Mouse (Mus musculus) adipose tissue, adult 10 weeks (tissue): ENCODE results near the gene Dop1b. TPM values are rescaled to one million over a fixed set of nuclear protein-coding genes. Genes with fewer than 3 reads are reported as not detected.

Source experiments
- polyA plus RNA-seq: library from polyadenylated mRNA; stranded (reverse); fragments of 350-450 nt; fragmentation: Illumina TruSeq; extraction: RNeasy Lipid Tissue Mini Kit (QIAGEN cat#74804); gene quantifications from one replicate; pipeline ENCODE4 v1.2.3, GENCODE M21; 2014; ENCODE audit warnings: low read depth, low replicate concordance

Gene Dop1b
- 62.4 TPM for polyA plus RNA-seq

GRCm38 (mm10) chr16:93711411-93712188 is at the start of gene Dop1b:
Gene Dop1b (plus strand): TSS chr16:93711904.

GRCm38 (mm10) chr16:93682689-93683507 is 28.8 kb upstream of the Dop1b start, which contains the start of gene Cbr3:
Gene Cbr3 (plus strand): TSS chr16:93683215.

GRCm38 (mm10) chr16:93831627-93832395 is 120.1 kb downstream of the Dop1b start, which contains the start of gene Morc3:
Gene Morc3 (plus strand): TSS chr16:93832121.

Other genes starting within 250 kb of the Dop1b start
- 8.1 TPM for gene Setd4, start 107.8 kb upstream of the Dop1b start, polyA plus RNA-seq
- gene Cbr1, start 106.1 kb upstream of the Dop1b start, polyA plus RNA-seq, result 94.3 TPM
- not detected for gene Gm5678, start 83.8 kb upstream of the Dop1b start, polyA plus RNA-seq
- gene Cbr3, start 28.7 kb upstream of the Dop1b start, polyA plus RNA-seq, result 23.9 TPM
- gene Morc3, start 120.2 kb downstream of the Dop1b start, polyA plus RNA-seq, result 21.9 TPM
- 5.9 TPM for gene Chaf1b, start 172.0 kb downstream of the Dop1b start, polyA plus RNA-seq